In genomic region chr1:93801741-93802238, GRCm38 (mm10) we compare ENCODE assay signal across 1 mouse cellular context.
A peak's percentile ranks its signal among the peaks of the same experiment; 100 is the strongest.
TF ChIP-seq lines count a peak whose summit lies in the region.

Gene Dtymk, minus strand, starts transcription at chr1:93801934.

TF ChIP-seq in CH12.LX, 34 proteins besides CTCF, POLR2A, EP300 and RAD21 (continued from another document):
- TF ChIP-seq NELFE (IDR thresholded peaks at IDR 0.05; ENCODE audit: low read depth, low read length) (peak; percentile 86), ZC3H11A (IDR thresholded peaks at IDR 0.05; ENCODE audit: low read depth, low read length) (no peak), BHLHE40 (IDR thresholded peaks at IDR 0.05; ENCODE audit: low read depth, low read length) (peak; percentile 94), E2F4 (IDR thresholded peaks at IDR 0.05; ENCODE audit: insufficient replicate concordance, low read depth, low read length) (peak; percentile 94), ELF1 (IDR thresholded peaks at IDR 0.05; ENCODE audit: low read depth, low read length) (peak; percentile 95), JUN (IDR thresholded peaks at IDR 0.05; ENCODE audit: insufficient read depth, low read depth, low read length) (peak; percentile 63), ZMIZ1 (IDR thresholded peaks at IDR 0.05; ENCODE audit: low read depth, low read length) (peak; percentile 48; the same call in 1 of the 2 replicates), IRF4 (IDR thresholded peaks at IDR 0.05; ENCODE audit: low read depth, low read length) (peak; percentile 78), MXI1 (IDR thresholded peaks at IDR 0.05; ENCODE audit: low read depth, low read length) (peak; percentile 93), MAZ (IDR thresholded peaks at IDR 0.05; ENCODE audit: low read depth, low read length) (0 out of 2 replicates have a peak, but pooled peaks have one; percentile 34), CHD2 (IDR thresholded peaks at IDR 0.05; ENCODE audit: low read length) (no peak), MAFK (IDR thresholded peaks at IDR 0.05; ENCODE audit: insufficient replicate concordance, low read length) (no peak), USF2 (conservative IDR thresholded peaks at IDR 0.05; ENCODE audit: low read depth, low read length) (peak; percentile 63), PAX5 (IDR thresholded peaks at IDR 0.05; ENCODE audit: low read length) (no peak), TCF12 (IDR thresholded peaks at IDR 0.05; ENCODE audit: low read depth, low read length) (peak; percentile 84), SMC3 (IDR thresholded peaks at IDR 0.05; ENCODE audit: low read depth, low read length) (no peak), ZKSCAN1 (IDR thresholded peaks at IDR 0.05; ENCODE audit: borderline replicate concordance, low read depth, low read length) (no peak), JUND (conservative IDR thresholded peaks at IDR 0.05; ENCODE audit: low read depth, low read length) (peak; percentile 45; the same call in 1 of the 2 replicates), POLR2AphosphoS2 (IDR thresholded peaks at IDR 0.05; ENCODE audit: low read depth, low read length) (peak; percentile 53; the same call in 1 of the 2 replicates), UBTF (IDR thresholded peaks at IDR 0.05; ENCODE audit: low read depth, low read length) (no peak), KAT2A (IDR thresholded peaks at IDR 0.05; ENCODE audit: insufficient replicate concordance, low read length) (peak; percentile 84), ZNF384 (IDR thresholded peaks at IDR 0.05; ENCODE audit: low read depth, low read length) (no peak)
